In genomic region chr6:52221993-52222685, GRCm38 (mm10) we compare ENCODE assay signal across 9 mouse cellular contexts. TPM values are rescaled to one million over a fixed set of nuclear protein-coding genes. Genes with fewer than 3 reads are reported as not detected.
DNase-seq lines count a peak whose midpoint lies in the region; ATAC-seq and TF ChIP-seq lines count a peak whose summit lies in the region.
"Had no signal": no experiment of that assay in that cellular context is flagged by ENCODE, and none has a peak within 500 bp of the region (broad histone marks: within the 10 kb centered on the region; RNA-seq: fewer than 3 reads in every experiment).

No protein-coding gene starts in this region.

- H3K4me2 ChIP-seq in embryonic facial prominence, embryonic 13.5 days: peak overlapping the region; percentile 86
- peak overlapping the region; percentile 91 for H3K4me2 ChIP-seq in intestine, embryonic 16.5 days (ENCODE audit: low read depth, low read length)

- H3K4me3 ChIP-seq in left cerebral cortex, adult 2 months: peak overlapping the region; percentile 53
- peak overlapping the region; percentile 54 for H3K4me3 ChIP-seq in embryonic facial prominence, embryonic 13.5 days
- peak overlapping the region; percentile 58 for H3K4me3 ChIP-seq in intestine, embryonic 16.5 days (ENCODE audit: low read length)

- no peaks in the 10 kb centered on the region for H3K9me3 ChIP-seq in embryonic facial prominence, embryonic 13.5 days
- no peaks in the 10 kb centered on the region for H3K9me3 ChIP-seq in intestine, embryonic 16.5 days (ENCODE audit: control insufficient read depth, low read length)

- 6% methylated on average over 21 of the region's 21 CpGs for WGBS in embryonic facial prominence, embryonic 13.5 days
- WGBS in intestine, embryonic 16.5 days: 15% methylated on average over 21 of the region's 21 CpGs

- no peak; the same call in 1 of the 2 replicates for ATAC-seq in embryonic facial prominence, embryonic 13.5 days (ENCODE audit: insufficient number of reproducible peaks, insufficient read depth, low FRiP score, low TSS enrichment, low read depth)
- ATAC-seq in intestine, embryonic 16.5 days: peak; percentile 9; the same call in 1 of the 2 replicates

- H3K27me3 ChIP-seq in embryonic facial prominence, embryonic 13.5 days: peaks cover 100% of the 10 kb centered on the region
- H3K27me3 ChIP-seq in intestine, embryonic 16.5 days (replicated peaks; ENCODE audit: control insufficient read depth, insufficient read depth, low read length): peaks cover 85% of the 10 kb centered on the region

- H3K36me3 ChIP-seq in embryonic facial prominence, embryonic 13.5 days: no peaks in the 10 kb centered on the region
- H3K36me3 ChIP-seq in intestine, embryonic 16.5 days (ENCODE audit: control insufficient read depth, insufficient read depth, low read length): no peaks in the 10 kb centered on the region

- intact Hi-C loops in left cerebral cortex, adult 2 months (cut with DNase I): loop anchor here (1.0 to 10.0 kb wide), 4 partner anchors 347 to 1415 kb away; no protein-coding TSS in a partner anchor

- peaks cover 16% of the 10 kb centered on the region for H3K4me1 ChIP-seq in embryonic facial prominence, embryonic 13.5 days
- H3K4me1 ChIP-seq in intestine, embryonic 16.5 days (ENCODE audit: control insufficient read depth, insufficient read depth, low read length): peaks cover 8% of the 10 kb centered on the region

- TF ChIP-seq CTCF in left cerebral cortex, adult 2 months (IDR thresholded peaks at IDR 0.05): no peak

- H3K27ac ChIP-seq in left cerebral cortex, adult 2 months: no peak overlapping the region
- no peak overlapping the region for H3K27ac ChIP-seq in embryonic facial prominence, embryonic 13.5 days
- H3K27ac ChIP-seq in intestine, embryonic 16.5 days (ENCODE audit: low read length): no peak overlapping the region

- H3K9ac ChIP-seq in embryonic facial prominence, embryonic 13.5 days: peak overlapping the region; percentile 67; the same call in 1 of the 2 replicates
- peak overlapping the region; percentile 44; the same call in 1 of the 2 replicates for H3K9ac ChIP-seq in intestine, embryonic 16.5 days (ENCODE audit: low read depth, low read length)

- no peak for DNase-seq in left cerebral cortex, adult 2 months (ENCODE audit: extremely low spot score in 1 of 2, low spot score in 2 of 2)
- no peak for DNase-seq in left cerebral cortex, adult 8-10 months (ENCODE audit: low spot score in 2 of 2)
- DNase-seq in naive thymus-derived CD4-positive, alpha-beta T cell, adult 2 months (ENCODE audit: low read depth): peak; percentile 28
- DNase-seq in adrenal gland, postnatal 14 days: no peak
- DNase-seq in thymus, postnatal 10 days (ENCODE audit: low spot score in 2 of 2): no peak
- no peak for DNase-seq in adipocyte (ENCODE audit: low spot score)

RNA-seq across cellular contexts. Expression of gene Hoxa7, which starts 0.5 kb away (rescaled TPM):
- not detected for total RNA-seq in left cerebral cortex, adult 2 months (2021)
- not detected for total RNA-seq in left cerebral cortex, adult 8-10 months (2022)
- not detected in 2 replicates for polyA plus RNA-seq in embryonic facial prominence, embryonic 13.5 days (2015; fragmentation: Nextera tagmentation; extraction: Ambion mirVana)
- polyA plus RNA-seq in intestine, embryonic 16.5 days (2015; fragmentation: Nextera tagmentation; extraction: Ambion mirVana): 6.0 and 8.2 TPM in 2 replicates
- 20.9 and 22.2 TPM in 2 replicates for total RNA-seq in adrenal gland, postnatal 14 days (2021)
- total RNA-seq: neutrophil, adult 5-6 weeks had no signal

RNA-seq across cellular contexts. Expression of gene Hoxa9, which starts 8.8 kb away (rescaled TPM):
- total RNA-seq in left cerebral cortex, adult 2 months (2021): not detected
- not detected for total RNA-seq in left cerebral cortex, adult 8-10 months (2022)
- polyA plus RNA-seq in embryonic facial prominence, embryonic 13.5 days (2015; fragmentation: Nextera tagmentation; extraction: Ambion mirVana): not detected in 2 replicates
- polyA plus RNA-seq in intestine, embryonic 16.5 days (2015; fragmentation: Nextera tagmentation; extraction: Ambion mirVana): 3.0 and 3.2 TPM in 2 replicates
- 1.8 and 3.5 TPM in 2 replicates for total RNA-seq in adrenal gland, postnatal 14 days (2021)
- total RNA-seq: neutrophil, adult 5-6 weeks had no signal

RNA-seq across cellular contexts. Expression of gene Gm28308, which starts 9.0 kb away (rescaled TPM):
- total RNA-seq in left cerebral cortex, adult 2 months (2021): not detected
- not detected for total RNA-seq in left cerebral cortex, adult 8-10 months (2022)
- not detected in 2 replicates for polyA plus RNA-seq in embryonic facial prominence, embryonic 13.5 days (2015; fragmentation: Nextera tagmentation; extraction: Ambion mirVana)
- not detected in 2 replicates for polyA plus RNA-seq in intestine, embryonic 16.5 days (2015; fragmentation: Nextera tagmentation; extraction: Ambion mirVana)
- 1.3 and 1.4 TPM in 2 replicates for total RNA-seq in adrenal gland, postnatal 14 days (2021)
- total RNA-seq: neutrophil, adult 5-6 weeks had no signal

RNA-seq across cellular contexts. Expression of gene Hoxa3, which starts 9.0 kb away (rescaled TPM):
- not detected for total RNA-seq in left cerebral cortex, adult 2 months (2021)
- total RNA-seq in left cerebral cortex, adult 8-10 months (2022): not detected
- 0.52 TPM in 1 of 2 replicates, not detected in the other for polyA plus RNA-seq in embryonic facial prominence, embryonic 13.5 days (2015; fragmentation: Nextera tagmentation; extraction: Ambion mirVana)
- 5.2 and 5.9 TPM in 2 replicates for polyA plus RNA-seq in intestine, embryonic 16.5 days (2015; fragmentation: Nextera tagmentation; extraction: Ambion mirVana)
- total RNA-seq in adrenal gland, postnatal 14 days (2021): 6.9 and 10.5 TPM in 2 replicates
- total RNA-seq: neutrophil, adult 5-6 weeks had no signal

RNA-seq across cellular contexts. Expression of gene Hoxa6, which starts 13.6 kb away (rescaled TPM):
- total RNA-seq in left cerebral cortex, adult 2 months (2021): not detected
- total RNA-seq in left cerebral cortex, adult 8-10 months (2022): not detected
- polyA plus RNA-seq in embryonic facial prominence, embryonic 13.5 days (2015; fragmentation: Nextera tagmentation; extraction: Ambion mirVana): 0.81 TPM in 1 of 2 replicates, not detected in the other
- 1.2 and 1.4 TPM in 2 replicates for polyA plus RNA-seq in intestine, embryonic 16.5 days (2015; fragmentation: Nextera tagmentation; extraction: Ambion mirVana)
- total RNA-seq in adrenal gland, postnatal 14 days (2021): 3.7 and 5.9 TPM in 2 replicates
- total RNA-seq: neutrophil, adult 5-6 weeks had no signal

Comparison
In these comparisons a context has a peak if more than half of its experiments do, and no peak if none do; other contexts are left out.
1. RNA of gene Hoxa7, which starts 0.5 kb away (total RNA-seq): 20.9 to 22.2 TPM in adrenal gland, postnatal 14 days; not detected in left cerebral cortex, adult 2 months and not detected in left cerebral cortex, adult 8-10 months; every median in the first group is over 10 times any median in the second.
2. Peak in every context shown above with its lines, with median percentiles within 50 percentile points of each other: H3K4me3 ChIP-seq.